Mouse (Mus musculus): ENCODE data around the gene Lrch3.
"Not testable (repeated sequence)": the region's sequence is repeated elsewhere in the genome, so short reads cannot be mapped to it uniquely, and the experiment has no call there.

Gene Lrch3

DNA sequence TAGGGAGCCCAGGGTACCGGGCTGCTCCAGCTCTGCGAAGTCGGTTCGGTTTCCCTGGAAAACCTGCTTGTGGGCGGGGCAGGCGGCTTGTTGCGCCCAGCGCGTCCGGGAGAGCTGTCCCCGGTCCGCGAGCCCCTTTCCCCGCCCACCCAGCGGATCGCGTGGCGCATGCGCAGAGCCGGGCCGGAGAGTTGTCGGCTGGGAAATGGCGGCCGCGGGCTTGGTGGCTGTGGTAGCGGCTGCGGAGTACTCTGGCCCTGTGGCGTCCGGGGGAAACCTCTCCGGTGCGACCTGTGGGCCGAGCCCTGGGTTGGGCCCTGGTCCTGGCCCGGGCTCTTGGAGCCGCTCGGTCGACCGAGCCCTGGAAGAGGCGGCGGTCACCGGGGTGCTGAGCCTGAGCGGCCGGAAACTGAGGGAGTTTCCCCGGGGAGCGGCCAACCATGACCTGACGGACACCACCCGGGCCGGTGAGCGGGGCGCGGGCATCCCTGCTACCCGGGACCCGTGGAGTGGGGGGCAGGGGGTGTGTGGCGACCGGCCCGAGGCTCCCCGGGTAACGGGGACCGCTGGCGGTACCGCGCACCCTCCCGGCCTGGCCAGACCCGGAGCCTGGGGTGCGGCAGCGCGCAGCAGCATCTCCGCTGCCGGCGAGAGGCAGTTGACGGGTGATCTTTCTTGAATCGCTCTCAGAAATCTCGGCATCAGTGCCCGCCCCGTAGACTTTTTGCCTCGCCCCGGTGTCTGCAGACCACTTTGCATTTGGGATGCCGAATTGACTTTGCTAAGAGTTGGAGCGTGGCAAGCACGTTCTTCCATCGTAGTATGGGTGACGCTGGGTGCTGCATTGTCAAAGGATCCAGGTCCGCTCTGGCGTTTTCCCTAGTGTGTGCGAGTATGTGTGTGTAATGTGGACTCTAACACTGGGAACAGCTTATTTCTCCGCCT is at the start of gene Lrch3:
Gene Lrch3, plus strand, starts transcription at position 164 of the 945 bp plus-strand sequence.
- DNase-seq (ENCODE audit: inconsistent age in 2 of 2, low spot score in 1 of 2) = peak; percentile 96 to 99

DNA sequence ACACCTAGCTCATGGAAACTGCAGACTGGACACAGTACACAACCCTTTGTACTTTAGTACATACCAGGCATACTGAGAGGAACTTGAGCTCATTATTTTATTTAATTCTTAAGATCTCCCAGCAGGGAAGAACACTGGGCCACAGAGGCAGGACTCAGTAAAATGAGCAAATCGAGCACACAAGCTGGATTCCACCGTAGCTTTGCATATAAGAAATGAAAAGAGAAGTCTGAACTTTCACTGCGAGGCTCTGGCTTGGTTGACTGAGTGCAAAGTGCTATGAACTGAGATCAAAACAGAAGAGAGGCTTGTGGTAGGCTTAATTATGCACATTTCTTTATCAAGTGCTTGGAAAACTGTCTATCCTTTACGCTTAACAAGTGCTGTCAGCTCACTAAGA is 48.5 kb upstream of the Lrch3 start:
- DNase-seq (ENCODE audit: inconsistent age in 2 of 2, low spot score in 1 of 2) = no peak

DNA sequence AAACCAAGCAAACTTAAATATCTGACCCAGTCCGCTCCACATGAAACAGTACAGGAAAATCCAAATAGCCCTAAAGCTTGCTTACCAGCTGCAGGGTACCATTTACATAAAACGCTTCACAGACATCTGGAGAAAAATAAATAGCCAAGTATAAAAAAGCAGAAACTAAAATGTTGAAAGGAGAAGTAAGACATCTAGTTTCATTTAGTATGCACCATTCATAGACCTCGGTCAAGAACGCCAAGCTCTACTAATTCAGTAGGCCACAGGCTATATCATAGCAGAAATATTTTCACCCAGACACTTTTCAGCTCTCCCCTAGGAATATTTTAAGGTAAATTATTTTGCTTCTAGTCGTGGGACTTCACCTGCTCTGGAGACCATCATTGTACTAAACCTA is 47.2 kb upstream of the Lrch3 start:
- no peak for DNase-seq (ENCODE audit: inconsistent age in 2 of 2, low spot score in 1 of 2)

DNA sequence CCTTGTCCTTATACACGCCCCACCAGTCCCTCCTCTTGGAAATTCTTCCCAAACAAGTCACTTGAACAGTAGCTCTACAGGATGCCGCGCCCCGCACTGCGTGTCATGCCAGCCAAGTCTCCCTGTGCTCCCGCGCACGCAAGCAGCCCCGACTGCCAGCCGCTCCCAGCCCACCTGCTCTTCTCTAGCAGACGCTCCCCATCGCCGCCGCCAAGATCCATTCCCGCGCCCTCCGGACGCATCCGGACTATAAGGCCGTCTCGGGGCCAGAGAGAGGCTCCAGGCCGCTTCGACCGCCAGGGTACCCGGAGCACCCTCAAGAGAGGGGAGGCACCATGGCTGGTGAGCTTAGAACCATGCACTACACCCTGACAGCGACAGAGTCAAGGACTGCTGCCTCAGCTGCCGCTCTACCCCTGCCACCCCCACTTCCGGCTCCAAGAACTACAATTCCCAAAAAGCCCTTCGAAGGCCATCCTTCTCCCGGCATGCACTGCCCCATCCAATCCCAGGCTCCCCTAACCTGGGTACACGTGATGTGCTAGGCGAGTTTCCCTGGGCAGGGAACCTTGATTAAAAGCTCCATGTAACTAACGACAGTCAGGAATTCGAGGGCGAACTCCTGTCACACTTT is 45.9 kb upstream of the Lrch3 start:
- peak; percentile 93 to 97 for DNase-seq (ENCODE audit: inconsistent age in 2 of 2, low spot score in 1 of 2)

DNA sequence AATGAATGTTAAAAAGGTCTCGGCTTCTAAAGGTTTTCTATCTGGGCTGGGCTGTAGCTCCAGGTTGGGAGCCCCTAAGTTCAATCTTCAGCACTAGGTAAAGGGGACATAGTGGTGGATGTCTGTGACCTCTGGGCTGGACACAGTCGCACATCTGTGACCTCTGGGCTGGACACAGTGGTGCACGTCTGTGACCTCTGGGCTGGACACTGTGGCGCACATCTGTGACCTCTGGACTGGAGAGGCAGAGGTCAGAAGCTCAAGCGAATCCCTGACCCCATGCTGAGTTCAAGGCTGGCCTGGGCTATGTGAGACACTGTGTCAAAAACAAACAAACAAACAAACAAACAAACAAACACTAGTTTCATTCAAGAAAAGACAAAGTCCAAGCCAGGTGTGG is 43.7 kb upstream of the Lrch3 start:
- no peak for DNase-seq (ENCODE audit: inconsistent age in 2 of 2, low spot score in 1 of 2)

DNA sequence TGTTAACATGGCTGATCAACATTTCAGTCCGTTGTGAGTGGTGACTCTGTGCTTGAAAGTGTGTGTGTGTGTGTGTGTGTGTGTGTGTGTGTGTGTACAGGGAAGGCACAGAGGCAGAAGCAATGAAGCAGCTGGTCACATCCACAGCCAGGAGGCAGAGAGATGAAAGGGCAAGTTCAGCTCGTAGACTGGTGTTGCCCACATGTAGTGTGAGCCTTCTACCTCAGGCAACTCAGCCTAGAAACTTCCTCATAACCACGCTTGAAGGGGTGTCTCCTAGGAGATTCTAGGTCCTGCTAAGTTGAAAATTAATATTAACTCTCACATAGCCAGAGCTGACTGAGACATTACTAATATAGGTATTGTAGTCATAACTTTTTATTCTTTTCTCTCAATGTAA is 40.5 kb upstream of the Lrch3 start:
- no peak for DNase-seq (ENCODE audit: inconsistent age in 2 of 2, low spot score in 1 of 2)

DNA sequence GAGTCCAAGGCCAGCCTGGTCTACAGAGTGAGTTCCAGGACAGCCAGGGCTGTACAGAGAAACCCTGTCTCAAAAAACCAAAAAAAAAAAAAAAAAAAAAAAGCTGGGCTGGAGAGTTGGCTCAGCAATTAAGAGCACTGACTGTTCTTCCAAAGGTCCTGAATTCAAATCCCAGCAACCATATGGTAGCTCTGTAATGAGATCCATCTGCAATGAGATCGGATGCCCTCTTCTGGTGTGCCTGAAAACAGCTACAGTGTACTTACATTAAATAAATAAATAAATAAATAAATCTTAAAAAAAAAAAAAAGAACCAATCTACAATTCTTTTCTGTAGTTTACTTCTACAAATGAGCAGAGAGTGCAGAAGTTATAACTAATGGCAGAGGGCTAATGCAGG is 38.6 kb upstream of the Lrch3 start:
- DNase-seq (ENCODE audit: inconsistent age in 2 of 2, low spot score in 1 of 2) = not testable (repeated sequence)

DNA sequence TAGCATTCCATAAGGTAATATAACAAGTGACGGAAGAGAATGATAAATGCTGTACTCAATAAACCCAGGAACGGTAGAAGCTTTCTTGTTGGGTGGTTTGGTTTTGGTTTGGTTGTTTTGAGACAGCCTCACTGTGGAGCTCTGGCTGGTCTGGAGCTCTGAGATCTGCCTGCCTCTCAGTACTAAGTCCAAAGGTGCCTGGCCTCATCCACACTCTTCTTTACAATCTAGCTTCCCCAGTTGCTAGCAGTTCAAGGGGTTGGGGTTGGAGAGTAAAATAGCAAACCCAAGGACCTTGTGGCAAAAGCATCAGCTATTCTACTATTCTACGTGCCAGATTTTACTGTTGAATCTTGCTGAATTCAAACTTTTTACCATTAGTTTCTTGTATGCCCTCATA is 38.1 kb upstream of the Lrch3 start:
- no peak for DNase-seq (ENCODE audit: inconsistent age in 2 of 2, low spot score in 1 of 2)

DNA sequence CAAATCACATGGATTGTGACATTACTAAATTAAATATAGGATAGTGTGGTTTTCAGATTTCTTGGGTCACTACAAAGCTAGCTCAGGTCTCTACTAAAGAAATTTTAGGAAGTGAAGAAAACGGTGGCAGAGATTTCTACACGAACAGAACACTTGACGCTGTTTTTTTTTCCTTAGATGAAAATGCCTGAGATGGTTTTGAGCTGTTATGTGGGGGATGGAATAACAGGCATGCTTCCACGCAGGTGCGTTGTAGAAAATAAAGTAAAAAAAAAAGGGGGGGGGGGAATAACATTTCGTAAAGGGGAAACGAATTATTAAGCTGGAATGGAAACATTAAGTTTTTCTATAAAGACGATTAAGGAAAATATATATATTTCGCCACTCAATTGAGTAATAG is 37.1 kb upstream of the Lrch3 start:
- DNase-seq (ENCODE audit: inconsistent age in 2 of 2, low spot score in 1 of 2) = no peak

DNA sequence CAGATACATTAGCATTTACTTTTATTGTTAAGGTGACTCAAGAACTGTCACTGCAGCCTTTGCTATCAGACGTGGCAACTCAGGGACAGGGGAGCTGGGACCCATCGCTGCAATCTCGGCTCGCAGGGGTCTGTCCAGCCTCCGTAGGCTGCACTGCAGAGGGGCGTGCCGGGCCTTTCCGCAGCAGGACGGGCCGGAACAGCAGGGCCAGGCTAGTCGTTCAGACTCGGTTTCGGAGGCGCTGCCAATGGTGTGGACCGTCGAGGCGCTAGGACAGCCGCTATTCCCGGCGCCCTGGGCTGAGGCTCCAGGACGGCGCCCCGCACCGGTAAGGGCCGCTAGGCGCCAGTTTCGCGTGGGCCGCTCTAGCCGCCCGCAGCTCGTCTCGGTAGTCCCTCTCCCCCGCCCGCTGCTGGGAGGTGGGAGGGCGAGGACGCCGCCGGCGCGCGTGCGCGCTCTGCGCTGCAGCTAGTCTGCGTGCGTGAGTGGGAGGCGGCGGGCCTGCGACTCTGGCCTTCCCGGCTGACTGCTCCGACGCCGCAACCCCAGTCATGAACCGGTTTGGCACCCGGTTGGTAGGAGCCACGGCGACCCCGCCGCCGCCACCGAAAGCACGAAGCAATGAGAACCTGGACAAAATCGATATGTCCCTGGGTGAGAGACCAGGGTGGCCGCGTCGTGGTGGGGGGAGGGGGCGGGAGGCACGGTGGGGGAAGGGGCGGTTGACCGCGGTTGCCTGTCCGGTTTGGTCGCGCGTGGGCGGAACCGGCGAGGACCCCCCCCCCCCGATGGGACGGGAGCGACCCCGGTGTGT is 36.4 kb upstream of the Lrch3 start, which contains the start of the genes Fyttd1 and Rubcn:
Gene Fyttd1, plus strand, starts transcription at position 158 of the 814 bp plus-strand sequence.
Gene Rubcn, minus strand, starts transcription at position 424 of the 814 bp plus-strand sequence.
- peak; percentile 97 to 98 for DNase-seq (ENCODE audit: inconsistent age in 2 of 2, low spot score in 1 of 2)

DNA sequence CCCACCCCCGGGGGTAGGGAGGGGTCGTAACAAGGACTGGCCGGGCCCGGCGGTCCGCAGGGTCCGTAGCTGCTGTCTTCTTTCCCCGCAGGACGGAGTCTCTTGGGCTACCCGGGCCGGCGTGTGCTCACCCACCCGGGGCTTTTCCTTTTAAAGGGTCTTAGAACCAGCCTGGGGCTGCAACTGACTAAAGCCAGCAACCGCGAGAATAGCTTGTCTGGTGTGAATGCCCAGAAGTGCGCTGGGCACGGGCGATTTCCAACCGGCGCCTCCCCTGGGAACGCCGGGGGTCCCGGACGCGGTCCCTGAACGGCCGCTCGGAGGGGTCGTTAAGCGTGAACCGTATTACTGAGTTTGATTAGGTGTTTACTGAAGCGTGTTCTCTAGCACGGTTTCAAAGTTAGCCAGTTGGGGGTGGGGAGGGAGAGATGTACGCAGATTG is 35.7 kb upstream of the Lrch3 start:
- peak in 1 of 2 experiments; percentile 45 for DNase-seq (ENCODE audit: inconsistent age in 2 of 2, low spot score in 1 of 2)

DNA sequence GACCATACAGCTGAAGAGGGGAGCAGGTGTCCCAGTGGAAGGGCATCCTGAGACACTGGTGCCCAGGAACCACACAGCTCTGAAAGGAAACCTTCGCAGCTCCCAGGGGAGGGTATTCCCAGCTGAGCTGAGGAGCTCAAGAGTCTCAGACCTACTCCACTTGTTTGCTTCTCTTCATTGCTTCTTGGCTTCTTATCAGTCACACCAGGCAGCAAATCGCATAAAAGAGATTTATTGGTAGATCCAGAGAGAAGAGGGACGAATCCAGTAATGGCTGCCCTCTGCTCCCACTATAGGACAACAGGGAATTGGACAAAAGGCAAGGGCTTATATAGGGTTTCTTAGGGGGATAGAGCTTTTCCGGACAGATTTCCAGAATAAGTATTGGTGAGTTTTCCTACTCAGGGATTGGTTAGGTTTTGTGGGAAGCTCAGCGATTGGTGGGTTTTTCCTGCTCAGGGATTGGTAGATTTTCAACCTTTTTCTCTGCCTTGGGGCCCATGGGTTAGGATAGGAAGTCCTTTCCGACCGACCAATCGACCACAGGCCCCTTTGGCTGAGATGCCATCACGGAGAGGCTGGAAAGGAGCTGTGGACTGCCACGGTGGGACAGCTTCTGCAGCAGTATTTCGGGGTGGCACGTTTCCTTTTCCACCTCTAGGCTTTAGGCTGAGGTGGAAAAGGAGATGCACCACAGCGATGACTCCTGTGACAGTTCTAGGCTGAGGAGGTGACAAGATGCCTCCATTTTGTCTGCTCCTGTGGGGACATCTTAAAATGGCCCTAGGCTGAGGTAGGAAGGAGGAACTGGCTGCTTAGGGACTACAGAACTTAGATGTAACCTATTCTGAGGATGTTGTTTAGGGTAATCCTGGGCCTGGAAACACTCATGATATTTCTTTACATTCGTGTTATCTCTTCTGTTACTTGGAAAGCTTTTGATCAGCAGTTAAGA is 34.7 kb upstream of the Lrch3 start:
- peak; percentile 25 to 52 for DNase-seq (ENCODE audit: inconsistent age in 2 of 2, low spot score in 1 of 2)

DNA sequence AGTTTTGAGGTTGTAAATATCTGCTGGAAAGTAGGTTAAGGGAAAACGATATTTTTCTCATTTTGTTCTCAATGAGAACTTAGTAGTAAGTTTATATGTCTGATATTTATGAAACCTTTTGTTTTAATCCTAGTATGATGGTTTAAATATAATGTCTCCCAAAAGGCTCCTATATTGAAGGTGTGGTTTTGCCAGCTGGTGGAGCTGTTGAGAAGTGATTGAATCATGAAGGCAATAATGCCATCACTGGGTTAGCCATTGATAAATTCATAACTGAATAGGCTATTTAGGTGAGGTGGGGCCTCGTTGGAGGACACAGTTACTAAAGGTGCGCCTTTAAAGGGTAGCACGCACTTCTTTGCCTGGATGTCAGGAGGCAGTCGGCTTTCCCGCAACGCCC is 32.4 kb upstream of the Lrch3 start:
- DNase-seq (ENCODE audit: inconsistent age in 2 of 2, low spot score in 1 of 2) = no peak

DNA sequence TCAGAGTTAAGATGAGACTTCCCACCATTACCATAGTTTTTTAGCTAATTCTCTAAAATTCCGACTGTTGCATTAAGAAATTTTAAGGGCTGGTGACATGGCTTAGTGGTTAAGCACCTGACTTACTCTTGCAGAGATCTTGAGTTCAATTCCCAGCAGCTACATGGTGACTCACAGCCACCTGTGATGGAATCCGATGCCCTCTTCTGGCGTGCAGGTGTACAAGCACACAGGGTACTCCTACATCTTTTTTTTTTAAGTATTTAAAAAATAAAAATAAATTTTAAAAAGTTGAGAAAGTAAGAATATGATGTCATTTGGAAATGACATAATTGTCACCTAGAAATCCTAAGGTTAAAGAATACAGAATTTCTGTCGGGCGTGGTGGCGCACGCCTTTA is 25.9 kb upstream of the Lrch3 start:
- no peak for DNase-seq (ENCODE audit: inconsistent age in 2 of 2, low spot score in 1 of 2)

DNA sequence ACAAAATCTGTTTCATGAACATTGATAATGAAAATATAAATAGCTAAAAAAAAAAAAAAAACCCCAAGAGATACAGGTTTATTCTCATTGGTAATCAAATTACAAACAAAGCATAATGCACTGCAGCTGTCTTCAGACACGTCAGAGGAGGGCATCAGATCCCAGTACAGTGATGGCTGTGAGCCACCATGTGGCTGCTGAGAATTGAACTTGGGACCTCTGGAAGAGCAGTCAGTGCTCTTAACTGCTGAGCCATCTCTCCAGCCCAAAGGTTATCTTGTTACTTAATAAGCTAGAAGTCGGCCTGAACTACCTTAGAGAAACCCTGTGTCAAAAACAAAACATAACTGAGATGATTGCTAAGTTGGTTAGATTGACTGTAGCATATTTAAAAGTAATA is 24.0 kb upstream of the Lrch3 start:
- DNase-seq (ENCODE audit: inconsistent age in 2 of 2, low spot score in 1 of 2) = no peak

DNA sequence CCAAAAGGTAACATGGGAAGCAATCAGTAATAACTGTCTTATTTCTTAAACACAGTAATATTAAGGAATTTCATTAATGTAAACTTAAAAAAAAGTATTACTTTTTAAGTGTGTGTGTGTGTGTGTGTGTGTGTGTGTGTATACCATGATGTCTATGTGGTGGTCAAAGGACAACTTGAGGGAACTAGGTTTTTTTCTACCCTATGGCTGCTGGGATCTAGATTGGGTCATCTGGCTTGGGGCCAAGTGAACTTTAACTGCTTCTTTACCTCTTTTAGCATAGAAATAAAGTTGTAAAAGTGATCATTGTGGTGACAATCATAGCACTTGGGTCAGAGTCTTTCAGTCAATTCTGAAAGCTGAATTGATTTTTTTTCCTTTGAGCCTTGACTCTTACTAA is 17.8 kb upstream of the Lrch3 start:
- no peak for DNase-seq (ENCODE audit: inconsistent age in 2 of 2, low spot score in 1 of 2)

DNA sequence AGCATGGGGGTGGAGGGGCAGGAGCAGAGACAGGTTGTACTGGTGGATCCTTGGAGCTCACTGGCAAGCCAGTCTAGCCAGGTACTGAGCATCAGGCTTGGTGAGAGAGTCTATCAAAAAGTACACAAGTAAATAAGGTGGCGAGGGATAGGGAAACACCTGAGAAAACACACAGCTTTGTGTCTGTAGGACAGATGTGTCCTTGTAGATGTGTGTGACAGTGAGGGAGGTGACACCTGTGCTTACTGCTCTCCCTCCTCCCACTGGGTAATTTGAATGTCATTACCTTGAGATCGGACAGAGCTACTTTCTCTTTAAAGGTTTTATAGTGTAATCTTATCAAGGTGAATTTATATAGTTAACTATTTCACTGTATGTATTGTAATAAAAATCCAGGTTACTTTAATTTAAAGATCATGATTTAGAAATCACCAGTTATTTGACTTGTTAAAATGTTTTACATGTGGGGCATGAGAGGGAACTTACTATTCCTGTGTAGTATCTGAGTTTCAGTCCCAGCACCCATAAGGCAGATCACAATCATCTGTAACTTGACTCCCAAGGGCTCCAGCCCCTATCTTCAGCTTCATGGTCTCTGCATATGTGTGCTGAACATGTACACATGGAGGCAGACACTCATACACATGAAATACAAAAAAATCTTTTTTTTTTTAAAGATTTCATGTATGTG is 12.4 kb upstream of the Lrch3 start:
- no peak for DNase-seq (ENCODE audit: inconsistent age in 2 of 2, low spot score in 1 of 2)

DNA sequence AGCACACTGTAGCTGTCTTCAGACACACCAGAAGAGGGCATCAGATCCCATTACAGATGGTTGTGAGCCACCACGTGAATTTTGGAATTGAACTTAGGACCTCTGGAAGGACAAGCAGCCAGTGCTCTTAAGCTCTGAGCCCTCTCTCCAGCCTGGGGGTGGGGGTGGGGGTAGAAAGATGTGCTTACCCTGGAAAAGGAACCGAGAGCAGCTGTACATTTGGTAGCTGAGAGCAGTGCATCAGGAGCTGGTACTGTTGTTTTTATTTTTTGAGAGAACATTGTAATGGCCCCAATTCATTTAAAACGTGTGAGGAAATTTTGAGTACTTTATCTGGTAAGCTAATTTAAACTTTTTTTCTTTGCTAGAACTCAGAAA is 11.9 kb upstream of the Lrch3 start:
- DNase-seq (ENCODE audit: inconsistent age in 2 of 2, low spot score in 1 of 2) = no peak

DNA sequence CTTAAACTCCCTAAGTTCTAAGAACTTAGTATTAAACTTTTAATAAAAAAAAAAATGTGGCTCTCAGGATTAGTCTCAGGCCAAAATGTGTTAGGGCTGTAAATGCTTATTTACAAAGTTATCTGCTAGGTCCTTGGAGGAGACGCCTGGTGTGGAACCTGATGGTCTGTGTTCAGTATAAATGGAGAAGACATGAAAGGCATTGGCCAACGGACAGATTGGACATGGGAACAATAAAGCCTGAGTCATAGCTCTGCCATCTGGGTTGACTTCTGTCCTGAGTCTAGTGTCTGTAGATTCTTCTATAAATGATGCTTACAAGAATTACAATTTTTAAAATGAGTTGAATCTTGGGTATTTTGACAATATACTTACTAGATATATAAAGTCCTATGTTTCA is 7.7 kb upstream of the Lrch3 start:
- peak in 1 of 2 experiments; percentile 49 for DNase-seq (ENCODE audit: inconsistent age in 2 of 2, low spot score in 1 of 2)

DNA sequence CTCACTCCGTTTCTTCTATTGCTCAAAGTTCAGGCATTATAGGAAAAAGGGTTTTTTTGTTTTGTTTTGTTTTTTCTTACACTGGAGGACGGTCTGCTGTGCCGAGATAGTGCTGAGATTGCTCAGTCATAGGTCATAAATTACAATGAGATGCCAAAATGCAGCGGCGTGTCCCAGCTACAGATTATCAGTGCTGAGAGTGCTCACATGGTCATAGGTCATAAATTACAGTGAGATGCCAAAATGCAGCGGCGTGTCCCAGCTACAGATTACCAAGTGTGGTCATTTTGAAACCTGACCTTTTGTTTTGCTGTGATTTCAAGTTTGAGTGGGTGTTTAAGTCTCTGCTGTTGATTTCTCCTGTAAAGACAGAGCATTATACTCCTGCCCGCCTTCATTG is 7.2 kb upstream of the Lrch3 start:
- peak; percentile 78 to 90 for DNase-seq (ENCODE audit: inconsistent age in 2 of 2, low spot score in 1 of 2)
